Comparison of ENCODE assay signal across 30 mouse cellular contexts in the genomic region with DNA sequence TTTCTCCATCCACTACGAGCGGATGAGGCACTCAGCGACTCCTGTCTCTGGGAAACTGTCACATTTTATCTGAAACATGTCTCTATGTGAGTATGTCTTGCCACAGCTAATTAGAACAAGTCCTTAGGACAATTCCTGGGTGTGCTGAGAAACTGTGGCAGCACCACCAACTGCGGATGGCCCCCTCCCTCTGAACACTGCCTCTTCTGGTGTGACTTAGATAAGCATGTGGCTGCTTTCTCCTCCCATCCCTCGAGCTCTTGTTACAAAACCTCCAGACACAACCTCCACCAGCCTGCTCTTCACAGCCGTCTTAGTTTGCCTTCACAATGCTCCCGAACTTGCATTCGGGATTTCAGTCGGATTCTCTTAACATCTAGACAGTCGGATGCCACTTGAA. TPM values are rescaled to one million over a fixed set of nuclear protein-coding genes. Genes with fewer than 3 reads are reported as not detected.
A peak's percentile ranks its signal among the peaks of the same experiment; 100 is the strongest.
DNase-seq lines count a peak whose midpoint lies in the region; ATAC-seq and TF ChIP-seq lines count a peak whose summit lies in the region.
"Had no signal": no experiment of that assay in that cellular context is flagged by ENCODE, and none has a peak within 500 bp of the region (broad histone marks: within the 10 kb centered on the region; RNA-seq: fewer than 3 reads in every experiment).

No protein-coding gene starts in this region.

- no peaks in the 10 kb centered on the region for H3K27me3 ChIP-seq in heart, embryonic 11.5 days (ENCODE audit: control insufficient read depth, insufficient read depth, low read length)
- H3K27me3 ChIP-seq in liver, embryonic 14.5 days (ENCODE audit: control insufficient read depth, insufficient read depth, low read length): no peaks in the 10 kb centered on the region
- H3K27me3 ChIP-seq in forebrain, embryonic 10.5 days (ENCODE audit: poor library complexity, severe bottlenecking): no peaks in the 10 kb centered on the region
- H3K27me3 ChIP-seq: forebrain, embryonic 13.5 days; intestine, embryonic 15.5 days; lung, embryonic 15.5 days; midbrain, embryonic 15.5 days; neural tube, embryonic 12.5 days; Patski had no signal

- H3K9me3 ChIP-seq in heart, embryonic 11.5 days (replicated peaks; ENCODE audit: control insufficient read depth, low read length): no peaks in the 10 kb centered on the region
- H3K9me3 ChIP-seq in liver, embryonic 14.5 days (ENCODE audit: control insufficient read depth, low read length): no peaks in the 10 kb centered on the region
- no peaks in the 10 kb centered on the region for H3K9me3 ChIP-seq in forebrain, embryonic 10.5 days
- H3K9me3 ChIP-seq: forebrain, embryonic 13.5 days; hindbrain, embryonic 10.5 days; intestine, embryonic 15.5 days; lung, embryonic 15.5 days; midbrain, embryonic 15.5 days; neural tube, embryonic 12.5 days had no signal

- 56% methylated on average over 10 of the region's 10 CpGs for WGBS in heart, embryonic 11.5 days (ENCODE audit: insufficient replicate concordance)
- WGBS in liver, embryonic 14.5 days (ENCODE audit: insufficient replicate concordance): 48% methylated on average over 10 of the region's 10 CpGs
- WGBS in forebrain, embryonic 10.5 days: 80% methylated on average over 10 of the region's 10 CpGs

- no peak overlapping the region for H3K4me3 ChIP-seq in heart, embryonic 11.5 days (ENCODE audit: low read depth, low read length)
- H3K4me3 ChIP-seq in liver, embryonic 14.5 days (ENCODE audit: insufficient read depth in 1 of 2, low read depth in 2 of 2, low read length in 2 of 2): no peak overlapping the region
- H3K4me3 ChIP-seq in forebrain, embryonic 10.5 days: no peak overlapping the region
- H3K4me3 ChIP-seq: forebrain, embryonic 13.5 days; heart, adult 2 months; hindbrain, embryonic 10.5 days; intestine, embryonic 15.5 days; lung, embryonic 15.5 days; midbrain, embryonic 15.5 days; neural tube, embryonic 12.5 days had no signal

- no peak overlapping the region for H3K9ac ChIP-seq in heart, embryonic 11.5 days (ENCODE audit: low read depth, low read length)
- peak overlapping the region; percentile 45 for H3K9ac ChIP-seq in liver, embryonic 14.5 days (replicated peaks)
- H3K9ac ChIP-seq: forebrain, embryonic 13.5 days; intestine, embryonic 15.5 days; lung, embryonic 15.5 days; midbrain, embryonic 15.5 days; neural tube, embryonic 12.5 days had no signal

- peak; percentile 33 for TF ChIP-seq CTCF in liver, embryonic 14.5 days (IDR thresholded peaks at IDR 0.05; ENCODE audit: low read depth)

- peak overlapping the region; percentile 50 for H3K27ac ChIP-seq in heart, embryonic 11.5 days (ENCODE audit: low read depth, low read length)
- H3K27ac ChIP-seq in liver, embryonic 14.5 days: peak overlapping the region; percentile 83
- H3K27ac ChIP-seq in forebrain, embryonic 10.5 days: no peak overlapping the region
- H3K27ac ChIP-seq: forebrain, embryonic 13.5 days; heart, adult 2 months; hindbrain, embryonic 10.5 days; intestine, embryonic 15.5 days; lung, embryonic 15.5 days; midbrain, embryonic 15.5 days; neural tube, embryonic 12.5 days had no signal

- no peak for DNase-seq in heart, adult 18-20 months
- peak; percentile 41 for DNase-seq in c-Kit-positive CD71-positive TER-119-positive erythroid progenitor cells, embryonic 14.5 days (ENCODE audit: low spot score)
- peak; percentile 32 to 47 (median 34) for DNase-seq in liver, embryonic 14.5 days (ENCODE audit: low read depth in 3 of 3, low spot score in 3 of 3)
- no peak for DNase-seq in left cerebral cortex, adult 11 months (ENCODE audit: low spot score)
- DNase-seq in forebrain, embryonic 10.5 days (ENCODE audit: extremely low spot score, low spot score): no peak
- no peak for DNase-seq in cerebellum, adult 9-11 months
- DNase-seq: adrenal gland, adult 8-10 months; cerebellum, adult 8-10 months; gastrocnemius, postnatal 10 days; heart, adult 2 months; kidney, adult 9 months; kidney, postnatal 14 days; lung, postnatal 36 days; retina, postnatal 1 day; right cerebral cortex, postnatal 25 days; spleen, adult 18-20 months had no signal

- no peaks in the 10 kb centered on the region for H3K36me3 ChIP-seq in heart, embryonic 11.5 days (ENCODE audit: control insufficient read depth, insufficient read depth, low read length)
- no peaks in the 10 kb centered on the region for H3K36me3 ChIP-seq in liver, embryonic 14.5 days (replicated peaks; ENCODE audit: control insufficient read depth, insufficient read depth, low read depth)
- H3K36me3 ChIP-seq in forebrain, embryonic 10.5 days (replicated peaks): no peaks in the 10 kb centered on the region
- H3K36me3 ChIP-seq: hindbrain, embryonic 10.5 days; intestine, embryonic 15.5 days; lung, embryonic 15.5 days; midbrain, embryonic 15.5 days; neural tube, embryonic 12.5 days had no signal

- TF ChIP-seq EP300 in liver, embryonic 14.5 days (IDR thresholded peaks at IDR 0.05; ENCODE audit: low read depth): no peak; the same call in 1 of the 2 replicates

- peak overlapping the region; percentile 19; the same call in 1 of the 2 replicates for H3K4me2 ChIP-seq in heart, embryonic 11.5 days
- H3K4me2 ChIP-seq in liver, embryonic 14.5 days (ENCODE audit: low read depth): peak overlapping the region; percentile 49
- H3K4me2 ChIP-seq: forebrain, embryonic 13.5 days; intestine, embryonic 15.5 days; lung, embryonic 15.5 days; midbrain, embryonic 15.5 days; neural tube, embryonic 12.5 days had no signal

- no peaks in the 10 kb centered on the region for H3K4me1 ChIP-seq in heart, embryonic 11.5 days (ENCODE audit: control insufficient read depth, insufficient read depth, low read length)
- H3K4me1 ChIP-seq in liver, embryonic 14.5 days (replicated peaks; ENCODE audit: control insufficient read depth in 2 of 2, insufficient read depth in 2 of 2, low read length in 1 of 2): peaks cover 30 to 35% of the 10 kb centered on the region in 2 experiments
- H3K4me1 ChIP-seq in forebrain, embryonic 10.5 days: no peaks in the 10 kb centered on the region
- H3K4me1 ChIP-seq: forebrain, embryonic 13.5 days; hindbrain, embryonic 10.5 days; intestine, embryonic 15.5 days; lung, embryonic 15.5 days; midbrain, embryonic 15.5 days; neural tube, embryonic 12.5 days had no signal

- ATAC-seq in heart, embryonic 11.5 days (replicated peaks; ENCODE audit: insufficient number of reproducible peaks, low FRiP score, low TSS enrichment): no peak
- peak; percentile 80 for ATAC-seq in liver, embryonic 14.5 days (ENCODE audit: insufficient read depth)
- ATAC-seq: CD4-positive, CD25-positive, alpha-beta regulatory T cell, adult 4 months; forebrain, embryonic 13.5 days; hindbrain, embryonic 16.5 days; intestine, embryonic 15.5 days; midbrain, embryonic 15.5 days; Patski had no signal

RNA-seq across cellular contexts. Expression of a gene that starts 8.3 kb away (rescaled TPM):
- polyA plus RNA-seq in heart, embryonic 11.5 days (2014; fragmentation: Nextera tagmentation; extraction: Ambion mirVana): not detected in 2 replicates
- not detected for total RNA-seq in heart, adult 18-20 months (2021)
- 0.01 TPM in 1 of 2 replicates, not detected in the other for polyA plus RNA-seq in liver, embryonic 14.5 days (2012; rRNA removed)
- not detected in 2 replicates for polyA plus RNA-seq in liver, embryonic 14.5 days (2014; fragmentation: Nextera tagmentation; extraction: Ambion mirVana)
- not detected in 2 replicates for polyA plus RNA-seq in forebrain, embryonic 10.5 days (2016; fragmentation: Nextera tagmentation; extraction: Ambion mirVana)
- total RNA-seq: adrenal gland, adult 8-10 months; gastrocnemius, postnatal 10 days; heart, adult 2 months; left cerebral cortex, adult 18-20 months; left cerebral cortex, postnatal 36 days had no signal
- polyA plus RNA-seq: CD4-positive, CD25-positive, alpha-beta regulatory T cell, adult 4 months; embryonic facial prominence, embryonic 11.5 days; forebrain, embryonic 13.5 days; heart, adult 2 months; heart, embryonic 16.5 days; intestine, embryonic 15.5 days; lung, embryonic 15.5 days; neural tube, embryonic 12.5 days had no signal

RNA-seq across cellular contexts. Expression of a gene that starts 38.9 kb away (rescaled TPM):
- 31.0 and 33.9 TPM in 2 replicates for polyA plus RNA-seq in heart, embryonic 11.5 days (2014; fragmentation: Nextera tagmentation; extraction: Ambion mirVana)
- 10 to 100 TPM; 55.7 to 66.1 TPM for total RNA-seq in heart, adult 18-20 months (2021)
- polyA plus RNA-seq in liver, embryonic 14.5 days (2012; rRNA removed): 24.4 and 27.0 TPM in 2 replicates
- 18.2 and 20.7 TPM in 2 replicates for polyA plus RNA-seq in liver, embryonic 14.5 days (2014; fragmentation: Nextera tagmentation; extraction: Ambion mirVana)
- polyA plus RNA-seq in forebrain, embryonic 10.5 days (2016; fragmentation: Nextera tagmentation; extraction: Ambion mirVana): 7.2 and 7.6 TPM in 2 replicates
- polyA plus RNA-seq: CD4-positive, CD25-positive, alpha-beta regulatory T cell, adult 4 months had no signal

Comparison
In these comparisons a context has a peak if more than half of its experiments do, and no peak if none do; other contexts are left out.
1. DNase-seq: peak in c-Kit-positive CD71-positive TER-119-positive erythroid progenitor cells, embryonic 14.5 days (single experiment) and liver, embryonic 14.5 days (3 of 3); none in heart, adult 18-20 months (0 of 2), left cerebral cortex, adult 11 months (single experiment), forebrain, embryonic 10.5 days (single experiment) and cerebellum, adult 9-11 months (single experiment).